Mouse (Mus musculus) megakaryocyte, embryonic 14.5 days (primary cell): ENCODE results near the gene Zbtb16. TPM values are rescaled to one million over a fixed set of nuclear protein-coding genes. Genes with fewer than 3 reads are reported as not detected.

Source experiments
- H3K27me3 ChIP-seq: replicated peaks from 2 replicates; pipeline ENCODE3; 2012; ENCODE audit warnings: inconsistent platforms
- H3K36me3 ChIP-seq: replicated peaks from 2 replicates; pipeline ENCODE3; 2012; ENCODE audit warnings: low read length, inconsistent platforms, mixed read lengths
- H3K4me1 ChIP-seq: 2 replicates; pipeline ENCODE4 v1.6.1; 2012; ENCODE audit warnings: inconsistent platforms
- H3K4me3 ChIP-seq: replicated peaks from 2 replicates; pipeline ENCODE3; 2012; ENCODE audit warnings: moderate library complexity, mild to moderate bottlenecking, inconsistent platforms
- H3K9me3 ChIP-seq: 2 replicates; pipeline ENCODE4 v1.6.1; 2012; ENCODE audit warnings: inconsistent platforms
- FLI1 ChIP-seq: IDR thresholded peaks from 2 replicates; pipeline ENCODE4 v1.6.1; 2012; ENCODE audit warnings: low read length, inconsistent platforms, mixed read lengths
- GATA1 ChIP-seq: IDR thresholded peaks from 3 replicates; pipeline ENCODE4 v1.6.1; 2012; ENCODE audit warnings: mixed read lengths, low read length, inconsistent platforms, borderline replicate concordance
- polyA plus RNA-seq: library from polyadenylated mRNA; stranded (reverse); fragments of >175 nt; gene quantifications from 2 replicates; pipeline ENCODE4 v1.2.3, GENCODE M21; 2012; ENCODE audit warnings: low replicate concordance; ENCODE audit not compliant: insufficient read depth

Zbtb16 gene
- polyA plus RNA-seq, 1 experiment: 1.8 TPM

DNA sequence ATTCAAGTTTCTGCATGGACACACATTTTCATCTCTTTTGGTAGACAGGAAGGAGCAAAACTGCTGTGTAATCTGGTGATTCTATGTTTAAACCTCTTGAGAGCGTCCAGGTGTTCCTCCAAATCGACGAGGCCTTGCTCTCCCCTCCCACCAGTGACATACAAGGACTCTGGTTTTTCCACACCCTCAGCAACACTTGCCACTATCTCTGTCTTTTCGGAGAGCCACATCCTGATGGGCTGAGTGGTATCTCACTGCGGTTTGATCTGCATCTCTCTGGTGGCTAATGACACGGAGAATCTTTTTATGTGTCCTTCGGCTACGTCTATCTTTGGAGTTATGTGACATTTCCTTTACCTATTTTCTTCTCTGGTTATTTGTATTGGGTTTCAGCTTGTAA lies 121.0 kb downstream of the Zbtb16 start:
- H3K36me3 ChIP-seq: peaks cover 68% of the 10 kb centered on the region
- H3K4me1 ChIP-seq: peaks cover 54% of the 10 kb centered on the region
- H3K4me3 ChIP-seq: no peak overlapping the region
- no peaks in the 10 kb centered on the region for H3K27me3 ChIP-seq
- no peaks in the 10 kb centered on the region for H3K9me3 ChIP-seq
- TF ChIP-seq GATA1 (no peak), FLI1 (no peak)

GRCm38 (mm10) chr9:48713779-48714178 lies 122.2 kb downstream of the Zbtb16 start:
- no peak overlapping the region for H3K4me3 ChIP-seq
- TF ChIP-seq FLI1: no peak
- TF ChIP-seq GATA1: no peak
- peaks cover 70% of the 10 kb centered on the region for H3K36me3 ChIP-seq
- H3K4me1 ChIP-seq: peaks cover 54% of the 10 kb centered on the region
- no peaks in the 10 kb centered on the region for H3K9me3 ChIP-seq
- H3K27me3 ChIP-seq: no peaks in the 10 kb centered on the region

DNA sequence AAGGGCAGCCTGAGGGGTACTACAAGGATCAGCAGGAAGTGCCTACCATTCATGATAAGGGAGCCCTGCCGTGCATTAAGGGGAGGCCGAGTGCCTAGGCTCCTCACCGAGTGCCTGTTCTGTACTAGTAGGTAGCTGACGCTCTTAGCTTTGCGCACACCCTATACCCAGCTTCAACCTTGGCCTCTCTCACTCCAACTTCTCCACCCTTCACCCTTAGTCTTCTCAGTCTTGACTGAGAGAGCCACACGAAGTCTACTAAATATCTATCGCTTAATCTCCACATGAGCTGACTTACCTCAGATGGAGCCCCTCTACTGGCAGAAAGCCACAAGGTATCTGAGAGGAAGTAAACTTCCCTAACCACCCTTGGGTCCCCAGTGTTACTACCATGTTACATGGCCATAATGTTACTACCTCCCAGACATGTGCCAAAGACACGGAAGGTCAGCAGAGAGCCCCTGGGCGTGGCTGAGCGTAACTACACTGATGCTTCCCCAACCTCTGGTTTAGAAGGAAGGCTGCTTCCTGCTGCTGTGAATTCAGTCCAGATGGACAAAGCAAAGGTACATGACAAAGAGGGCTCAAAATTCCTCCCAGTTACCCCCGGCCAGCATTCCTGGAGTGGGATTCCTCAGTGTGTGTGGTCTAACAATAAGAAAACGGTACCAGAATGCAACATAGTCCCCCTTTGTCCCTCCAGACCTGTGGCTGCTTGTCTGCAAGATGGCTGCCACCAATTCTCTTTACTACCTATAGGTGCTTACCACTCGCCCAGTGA lies 122.8 kb downstream of the Zbtb16 start:
- TF ChIP-seq FLI1 (no peak), GATA1 (no peak)
- Histone ChIP-seq H3K4me1 (peaks cover 57% of the 10 kb centered on the region), H3K4me3 (peak overlapping the region; percentile 74), H3K36me3 (peaks cover 71% of the 10 kb centered on the region), H3K9me3 (peaks cover 4% of the 10 kb centered on the region; the same call in 1 of the 2 replicates), H3K27me3 (no peaks in the 10 kb centered on the region)

DNA sequence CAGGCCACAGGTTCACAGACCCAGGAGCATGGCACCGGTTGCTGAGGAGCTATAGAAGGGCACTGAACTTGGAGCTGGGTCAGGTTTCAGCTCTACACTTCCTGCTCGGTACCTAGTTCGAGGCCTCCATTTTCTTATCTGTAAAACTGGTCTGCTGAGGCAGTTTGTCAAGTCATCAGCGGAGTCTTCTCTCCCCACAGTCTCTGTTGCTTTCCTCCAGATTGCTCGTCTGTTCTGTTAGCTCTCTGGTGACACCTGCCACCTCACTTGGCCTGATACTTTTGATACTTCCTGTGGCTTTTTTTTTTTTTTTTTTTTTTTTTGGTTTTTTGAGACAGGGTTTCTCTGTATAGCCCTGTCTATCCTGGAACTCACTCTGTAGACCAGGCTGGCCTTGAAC lies 124.2 kb downstream of the Zbtb16 start:
- Histone ChIP-seq H3K4me3 (peak overlapping the region; percentile 65), H3K36me3 (peaks cover 63% of the 10 kb centered on the region), H3K9me3 (peaks cover 4% of the 10 kb centered on the region; the same call in 1 of the 2 replicates), H3K27me3 (no peaks in the 10 kb centered on the region), H3K4me1 (peaks cover 70% of the 10 kb centered on the region)
- TF ChIP-seq FLI1: no peak
- TF ChIP-seq GATA1: no peak

DNA sequence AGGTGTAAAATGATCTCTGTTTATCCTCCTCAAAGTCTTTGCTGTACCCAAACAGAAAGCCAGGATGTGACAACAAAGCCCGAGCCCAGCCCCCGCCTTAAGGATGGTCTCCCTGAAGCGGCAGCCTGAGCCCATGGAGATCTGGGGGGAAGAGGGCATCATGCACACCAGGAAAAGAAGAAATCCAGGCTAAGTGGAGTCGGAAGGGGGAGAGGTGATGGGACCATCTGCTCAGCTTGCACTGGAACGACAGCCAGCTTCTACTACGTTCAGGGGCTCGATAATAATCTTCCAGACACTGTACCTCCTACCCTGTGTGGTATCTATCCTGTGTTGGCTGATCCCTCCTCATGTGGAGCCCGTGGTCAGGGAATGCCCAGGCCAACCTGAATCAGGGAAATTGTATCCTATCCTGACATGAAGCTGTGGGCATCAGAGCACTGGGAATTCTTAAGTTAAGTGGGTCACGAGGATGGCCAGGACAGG lies 124.7 kb downstream of the Zbtb16 start:
- H3K9me3 ChIP-seq: peaks cover 4% of the 10 kb centered on the region; the same call in 1 of the 2 replicates
- H3K4me3 ChIP-seq: peak overlapping the region; percentile 65
- peaks cover 58% of the 10 kb centered on the region for H3K36me3 ChIP-seq
- H3K27me3 ChIP-seq: no peaks in the 10 kb centered on the region
- TF ChIP-seq FLI1 (no peak), GATA1 (no peak)
- peaks cover 69% of the 10 kb centered on the region for H3K4me1 ChIP-seq

DNA sequence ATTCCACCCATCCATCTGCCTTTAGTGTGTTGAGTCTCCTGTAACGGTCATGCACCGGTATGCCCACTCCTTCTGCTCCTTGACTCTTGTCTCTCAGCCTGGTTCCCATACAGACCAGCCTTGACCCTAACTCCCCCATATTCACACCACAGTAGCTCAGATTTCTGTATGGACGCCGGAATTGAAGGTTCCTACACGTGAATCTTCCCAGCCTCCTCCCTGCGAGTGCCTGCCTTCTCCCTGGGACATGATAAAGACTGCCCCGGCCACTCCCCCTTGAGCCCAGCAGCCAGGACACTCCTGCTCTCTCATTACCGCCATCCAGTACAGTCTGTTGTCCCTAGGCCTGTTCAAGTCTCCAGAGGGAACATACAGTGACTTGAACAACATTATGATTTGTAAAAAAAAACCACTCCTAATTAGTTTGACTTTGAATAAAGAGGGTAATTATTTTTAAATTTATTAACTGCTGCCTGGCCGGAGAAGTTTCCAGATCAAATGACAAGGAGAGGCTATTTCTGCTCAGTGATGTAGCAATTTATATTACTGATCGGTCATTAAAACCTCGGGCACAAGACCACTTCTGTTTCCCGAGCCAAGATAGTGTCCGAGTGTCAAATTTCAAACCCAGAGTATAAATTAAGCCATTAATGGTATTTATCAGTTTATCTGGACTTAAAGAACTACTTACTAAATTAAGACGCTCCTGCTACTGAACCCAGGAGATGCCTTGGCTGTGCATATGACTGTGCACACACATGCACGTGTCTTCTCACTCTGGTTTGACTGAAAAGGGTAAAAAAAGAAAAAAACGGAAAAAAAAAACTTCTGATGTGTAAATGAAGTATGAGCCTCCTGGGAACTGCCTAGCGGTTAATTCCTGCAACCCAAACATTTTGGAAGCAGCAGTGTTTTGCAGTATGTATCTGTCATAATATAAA lies 125.4 kb downstream of the Zbtb16 start:
- TF ChIP-seq FLI1: no peak
- TF ChIP-seq GATA1: no peak
- Histone ChIP-seq H3K36me3 (peaks cover 51% of the 10 kb centered on the region), H3K9me3 (peaks cover 4% of the 10 kb centered on the region; the same call in 1 of the 2 replicates), H3K4me3 (no peak overlapping the region), H3K4me1 (peaks cover 74% of the 10 kb centered on the region), H3K27me3 (no peaks in the 10 kb centered on the region)

DNA sequence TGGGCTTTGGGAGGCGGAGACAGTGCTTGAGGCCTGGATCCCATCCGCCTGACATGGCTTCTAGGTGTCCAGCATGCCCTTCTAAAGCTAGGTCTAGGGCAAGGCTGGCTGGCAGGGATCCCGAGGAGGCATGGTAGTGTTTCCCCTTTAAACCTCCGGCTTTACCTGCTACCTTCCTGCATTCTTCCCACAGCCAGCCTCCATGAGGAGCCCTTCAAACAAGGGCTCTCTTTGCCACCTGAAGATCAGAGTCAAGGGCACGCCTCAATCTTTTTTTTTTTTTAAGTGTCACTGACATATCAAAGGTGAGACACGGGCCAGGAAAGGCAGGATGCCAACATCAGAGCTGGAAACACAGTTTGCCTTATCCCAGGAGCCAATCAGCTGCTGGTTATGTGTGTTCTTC lies 128.2 kb downstream of the Zbtb16 start:
- TF ChIP-seq FLI1 (no peak), GATA1 (no peak)
- H3K36me3 ChIP-seq: peaks cover 37% of the 10 kb centered on the region
- no peak overlapping the region for H3K4me3 ChIP-seq
- H3K4me1 ChIP-seq: peaks cover 55% of the 10 kb centered on the region
- H3K9me3 ChIP-seq: peaks cover 4% of the 10 kb centered on the region; the same call in 1 of the 2 replicates
- H3K27me3 ChIP-seq: no peaks in the 10 kb centered on the region

DNA sequence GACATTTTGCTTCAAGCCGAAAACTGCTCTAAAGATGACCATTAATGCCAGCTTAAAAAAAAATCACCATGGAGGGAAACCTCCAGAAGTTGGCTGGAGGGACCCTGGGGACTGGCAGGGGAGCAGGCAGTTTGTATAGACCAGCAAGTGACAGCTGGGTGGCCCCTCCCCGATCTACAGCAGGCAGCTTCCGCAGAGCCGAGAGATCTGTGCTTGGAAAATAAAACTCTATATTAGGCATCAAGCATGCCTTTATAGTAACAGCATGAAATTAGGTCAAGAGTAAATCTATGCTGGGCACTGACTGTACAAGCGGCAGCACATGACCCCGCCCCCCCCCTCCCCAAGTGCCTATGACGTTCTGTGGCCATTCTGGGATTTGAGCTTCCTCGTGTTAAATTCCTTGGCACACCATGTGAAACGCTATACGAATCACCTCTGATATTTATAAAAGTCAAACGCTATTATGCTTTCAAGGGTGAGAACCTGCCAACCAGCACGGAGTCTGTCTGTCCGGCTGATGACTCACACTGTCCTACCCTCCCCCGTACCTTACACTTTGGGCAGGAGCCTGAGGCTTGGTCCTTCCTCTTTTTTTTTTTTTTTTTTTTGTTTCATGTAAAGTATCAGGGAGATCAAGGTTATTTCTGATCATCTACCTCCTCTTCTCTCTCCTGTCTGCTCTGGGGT lies 128.7 kb downstream of the Zbtb16 start:
- Histone ChIP-seq H3K36me3 (peaks cover 41% of the 10 kb centered on the region), H3K27me3 (no peaks in the 10 kb centered on the region), H3K4me3 (peak overlapping the region; percentile 53), H3K9me3 (peaks cover 4% of the 10 kb centered on the region; the same call in 1 of the 2 replicates), H3K4me1 (peaks cover 50% of the 10 kb centered on the region)
- TF ChIP-seq GATA1 (no peak), FLI1 (no peak)

DNA sequence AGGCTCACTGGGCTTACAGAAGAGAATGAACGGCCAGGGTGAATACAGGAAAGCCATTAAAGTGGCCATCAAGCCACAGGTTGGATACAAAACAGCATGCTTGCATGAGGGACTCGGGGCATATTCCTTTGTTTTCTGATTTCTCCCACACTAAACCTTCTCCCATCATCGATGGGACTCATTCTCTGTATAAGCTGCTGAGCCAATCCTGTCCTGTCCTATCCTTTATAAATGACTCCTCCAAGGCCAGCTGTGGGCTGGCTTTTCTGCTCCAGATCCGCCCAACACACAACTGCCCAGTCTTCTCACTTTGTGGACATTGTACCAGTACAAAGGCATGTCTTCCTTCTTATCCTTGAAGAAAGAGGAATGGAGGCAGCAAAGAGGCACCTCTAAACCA lies 134.7 kb downstream of the Zbtb16 start:
- H3K4me1 ChIP-seq: peaks cover 21% of the 10 kb centered on the region
- TF ChIP-seq GATA1: no peak
- TF ChIP-seq FLI1: no peak
- no peak overlapping the region for H3K4me3 ChIP-seq
- peaks cover 24% of the 10 kb centered on the region for H3K36me3 ChIP-seq
- no peaks in the 10 kb centered on the region for H3K9me3 ChIP-seq
- H3K27me3 ChIP-seq: no peaks in the 10 kb centered on the region
